Mouse (Mus musculus) limb, embryonic 10.5 days (tissue): ENCODE results near the gene Foxi3. TPM values are rescaled to one million over a fixed set of nuclear protein-coding genes. Genes with fewer than 3 reads are reported as not detected.

Experiments used
- polyA plus RNA-seq: library from polyadenylated mRNA; unstranded; fragments of >200 nt; fragmentation: Nextera tagmentation; extraction: Ambion mirVana; gene quantifications from 2 replicates; pipeline ENCODE4 v1.2.1, GENCODE M21; 2016

Foxi3 gene
- polyA plus RNA-seq, 1 experiment from 2014 or later, result not detected

Other genes starting within 250 kb of the Foxi3 start
- gene Rpia, start 164.3 kb upstream of the Foxi3 start, polyA plus RNA-seq, result 2.2 and 2.3 TPM in 2 replicates
- 7.4 and 9.7 TPM in 2 replicates for gene Eif2ak3, start 112.0 kb upstream of the Foxi3 start, polyA plus RNA-seq
- gene Tex37, start 37.6 kb upstream of the Foxi3 start, polyA plus RNA-seq, result not detected in 2 replicates
- gene Thnsl2, start 187.9 kb downstream of the Foxi3 start, polyA plus RNA-seq, result 4.2 and 4.3 TPM in 2 replicates
- gene Fabp1, start 243.3 kb downstream of the Foxi3 start, polyA plus RNA-seq, result not detected in 2 replicates